Mouse (Mus musculus): ENCODE measurements around the gene Camsap2.

DNA sequence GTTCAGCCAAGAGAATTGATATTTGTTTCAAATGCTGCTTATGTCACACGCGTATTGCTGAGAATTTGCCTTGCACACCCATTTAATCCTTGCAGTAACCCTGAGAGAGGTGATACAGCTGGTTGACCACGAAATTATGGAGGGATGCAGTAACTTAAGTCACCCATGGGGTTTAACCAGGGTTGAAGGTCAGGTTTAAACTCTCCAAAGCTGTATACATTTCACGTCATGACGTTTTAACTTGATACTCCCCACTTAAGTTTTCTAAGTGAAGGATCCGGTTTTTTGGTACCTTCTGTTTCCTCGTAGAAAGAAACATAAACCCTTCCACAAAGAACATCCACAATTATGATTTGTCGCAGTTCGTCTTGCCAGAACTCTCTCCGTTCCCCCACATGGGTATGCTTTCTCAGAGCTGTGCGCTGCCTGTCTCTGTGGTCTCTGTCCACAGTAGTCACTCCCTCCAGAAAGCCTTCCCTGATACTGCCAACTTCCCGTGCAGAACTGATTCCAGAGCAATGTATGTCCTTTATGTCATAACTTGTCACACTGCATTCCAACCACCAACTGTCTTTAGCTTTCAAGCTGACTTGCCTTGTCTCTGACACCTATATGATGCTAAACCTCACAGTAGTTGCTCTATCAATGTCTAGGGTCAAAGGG, 600 bp upstream of the Camsap2 start:
- TF ChIP-seq CTCF (IDR thresholded peaks at IDR 0.05; ENCODE audit: control insufficient read depth, insufficient read depth, low read length) (no peak), POLR2A (IDR thresholded peaks at IDR 0.05; ENCODE audit: borderline replicate concordance, control insufficient read depth, low read depth, low read length) (no peak)
